Mouse (Mus musculus) small intestine, adult 2 months (tissue): ENCODE data around the gene Rit1. TPM values are rescaled to one million over a fixed set of nuclear protein-coding genes. Genes with fewer than 3 reads are reported as not detected.

Experiments used
- H3K27ac ChIP-seq: fragments of 200-500 bp; 2 replicates; pipeline ENCODE4 v1.5.1; 2012; ENCODE audit warnings: low read depth, low read length, control low read depth, inconsistent platforms; ENCODE audit not compliant: insufficient read depth
- H3K27me3 ChIP-seq: fragments of 200-500 bp; 2 replicates; pipeline ENCODE4 v1.6.1; 2012; ENCODE audit warnings: mild to moderate bottlenecking, moderate library complexity, low read length, inconsistent platforms; ENCODE audit not compliant: control insufficient read depth, insufficient read depth
- H3K36me3 ChIP-seq: fragments of 200-500 bp; 2 replicates; pipeline ENCODE4 v1.6.1; 2012; ENCODE audit warnings: mild to moderate bottlenecking, low read length, control low read depth, inconsistent platforms; ENCODE audit not compliant: control insufficient read depth, insufficient read depth
- H3K4me1 ChIP-seq: fragments of 200-500 bp; 2 replicates; pipeline ENCODE4 v1.6.1; 2012; ENCODE audit warnings: low read length, inconsistent platforms, mixed read lengths; ENCODE audit not compliant: control insufficient read depth, insufficient read depth, insufficient read length
- H3K4me3 ChIP-seq: fragments of 200-500 bp; 2 replicates; pipeline ENCODE4 v1.5.1; 2012; ENCODE audit warnings: low read depth, mild to moderate bottlenecking, control low read depth, inconsistent platforms, low read length, moderate library complexity
- CTCF ChIP-seq: fragments of 200-500 bp; IDR thresholded peaks from 2 replicates; pipeline ENCODE4 v1.5.1; 2012; ENCODE audit warnings: low read depth, mild to moderate bottlenecking, control low read depth, inconsistent platforms, low read length, moderate library complexity, mixed read lengths; ENCODE audit not compliant: insufficient replicate concordance, insufficient read length; ENCODE audit errors: extremely low read depth
- POLR2A ChIP-seq: fragments of 200-500 bp; IDR thresholded peaks from 2 replicates; pipeline ENCODE4 v1.6.1; 2012; ENCODE audit warnings: low read depth, mild to moderate bottlenecking, control low read depth, inconsistent platforms, low read length, moderate library complexity
- WGBS: fragments of 180-500 bp; shearing (Covaris S2); methylation state at CpG from one replicate; pipeline ENCODE4 v1.1.7; 2018; 5-methylcytosine and 5-hydroxymethylcytosine counted together
- polyA plus RNA-seq: library from polyadenylated mRNA; depleted of rRNA; stranded (reverse); fragments of >200 nt; gene quantifications from 2 replicates; pipeline ENCODE4 v1.2.3, GENCODE M21; 2012; rRNA removed

The Rit1 gene
- polyA plus RNA-seq = 13.2 and 21.5 TPM in 2 replicates

DNA sequence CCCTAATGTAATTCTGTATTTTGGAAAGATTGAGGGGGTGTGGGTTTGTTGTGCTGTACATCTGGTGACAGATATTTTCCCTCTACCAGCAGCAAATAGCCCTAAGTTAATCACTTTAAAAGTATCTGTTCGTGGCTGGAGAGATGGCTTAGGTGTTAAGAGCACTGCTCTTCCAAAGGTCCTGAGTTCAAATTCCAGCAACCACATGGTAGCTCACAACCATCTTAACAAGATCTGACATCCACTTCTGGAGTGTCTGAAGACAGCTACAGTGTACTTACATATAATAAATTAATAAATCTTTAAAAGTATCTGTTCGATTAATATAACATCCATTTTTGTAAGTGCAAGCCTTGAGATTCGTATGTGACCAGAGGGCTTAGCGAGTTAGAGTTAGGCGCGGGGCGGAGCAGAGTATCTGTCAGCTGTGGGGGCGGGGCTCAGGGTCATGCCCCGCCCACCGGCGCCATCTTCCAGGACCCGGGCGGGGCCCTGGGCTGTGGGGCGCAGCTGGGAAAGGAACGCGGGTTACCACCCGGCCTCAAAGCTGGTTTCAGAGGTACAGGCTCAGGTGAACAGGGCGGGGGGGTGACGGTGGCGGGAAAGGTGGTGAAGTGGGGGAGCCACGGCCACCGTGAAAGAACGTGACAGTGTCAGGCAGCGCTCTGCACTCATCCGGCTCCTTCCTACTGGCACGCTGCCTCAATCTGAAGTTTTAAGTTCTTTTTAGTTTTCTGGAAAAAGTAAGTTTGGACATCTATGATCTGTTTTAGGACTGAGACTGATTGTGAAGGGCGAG lies at the start of gene Rit1:
Gene Rit1 (plus strand): TSS at position 440 of the 799 bp plus-strand sequence.
- peak within 1 kb of the TSS; percentile 42 for H3K27ac ChIP-seq
- under 1% methylated on average over 27 of the region's 27 CpGs for WGBS
- H3K36me3 ChIP-seq = peaks cover 27% of the 10 kb centered on the region
- peaks cover 13% of the 10 kb centered on the region for H3K4me1 ChIP-seq
- no peak for TF ChIP-seq CTCF
- peak; percentile 81 for TF ChIP-seq POLR2A
- H3K27me3 ChIP-seq = no peaks in the 10 kb centered on the region
- H3K4me3 ChIP-seq = peak within 1 kb of the TSS; percentile 99

DNA sequence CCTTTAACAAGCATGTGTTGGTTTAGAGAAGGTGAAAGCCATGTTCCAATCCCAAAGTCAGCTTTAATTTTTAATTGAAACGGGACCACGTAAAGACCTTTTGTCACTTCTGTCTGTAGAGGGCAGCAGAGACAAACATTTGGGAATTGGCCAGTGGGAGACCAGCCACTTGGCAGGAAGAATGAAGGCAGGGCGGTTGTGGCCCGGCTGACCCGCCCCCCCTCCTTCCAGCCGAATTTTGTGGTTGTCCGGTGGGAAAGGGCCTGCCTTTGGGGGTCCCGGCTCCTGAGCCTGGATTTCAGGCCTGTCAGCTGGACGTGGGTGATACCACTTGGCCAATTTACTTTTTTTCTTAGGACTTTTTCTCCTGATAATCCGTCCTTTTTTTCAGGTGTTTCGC lies 39.2 kb upstream of the Rit1 start:
- Histone ChIP-seq H3K4me3 (peak overlapping the region; percentile 58), H3K4me1 (no peaks in the 10 kb centered on the region), H3K27me3 (no peaks in the 10 kb centered on the region), H3K36me3 (no peaks in the 10 kb centered on the region), H3K27ac (no peak overlapping the region)
- TF ChIP-seq POLR2A (no peak), CTCF (peak; percentile 61; the same call in 1 of the 2 replicates)
- WGBS = 5% methylated on average over 11 of the region's 11 CpGs

DNA sequence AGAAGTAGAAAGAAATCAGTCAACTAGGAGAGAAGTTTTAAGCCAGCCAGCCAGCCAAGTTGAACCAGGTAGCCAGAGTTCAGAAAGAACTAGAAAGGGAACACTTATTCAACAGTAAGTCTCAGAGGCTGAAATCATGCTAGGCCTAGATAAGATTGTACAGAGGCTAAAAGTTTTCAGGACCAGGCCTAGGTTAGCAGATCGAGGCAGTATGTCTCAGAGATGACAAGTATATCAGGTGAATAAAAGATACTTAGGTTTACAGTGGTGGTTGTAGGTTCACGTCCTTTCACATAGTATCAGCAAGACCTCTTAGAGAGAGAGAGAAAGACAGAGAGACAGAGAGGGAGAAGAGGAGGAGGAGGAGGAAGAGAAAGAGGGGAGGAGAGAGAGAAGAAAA lies 32.8 kb upstream of the Rit1 start:
- 44% methylated on average over 2 of the region's 2 CpGs for WGBS
- Histone ChIP-seq H3K4me3 (no peak overlapping the region), H3K4me1 (peaks cover 6% of the 10 kb centered on the region; the same call in 1 of the 2 replicates), H3K36me3 (peaks cover 8% of the 10 kb centered on the region), H3K27ac (peak overlapping the region; percentile 73), H3K27me3 (no peaks in the 10 kb centered on the region)
- TF ChIP-seq CTCF = no peak
- no peak for TF ChIP-seq POLR2A

DNA sequence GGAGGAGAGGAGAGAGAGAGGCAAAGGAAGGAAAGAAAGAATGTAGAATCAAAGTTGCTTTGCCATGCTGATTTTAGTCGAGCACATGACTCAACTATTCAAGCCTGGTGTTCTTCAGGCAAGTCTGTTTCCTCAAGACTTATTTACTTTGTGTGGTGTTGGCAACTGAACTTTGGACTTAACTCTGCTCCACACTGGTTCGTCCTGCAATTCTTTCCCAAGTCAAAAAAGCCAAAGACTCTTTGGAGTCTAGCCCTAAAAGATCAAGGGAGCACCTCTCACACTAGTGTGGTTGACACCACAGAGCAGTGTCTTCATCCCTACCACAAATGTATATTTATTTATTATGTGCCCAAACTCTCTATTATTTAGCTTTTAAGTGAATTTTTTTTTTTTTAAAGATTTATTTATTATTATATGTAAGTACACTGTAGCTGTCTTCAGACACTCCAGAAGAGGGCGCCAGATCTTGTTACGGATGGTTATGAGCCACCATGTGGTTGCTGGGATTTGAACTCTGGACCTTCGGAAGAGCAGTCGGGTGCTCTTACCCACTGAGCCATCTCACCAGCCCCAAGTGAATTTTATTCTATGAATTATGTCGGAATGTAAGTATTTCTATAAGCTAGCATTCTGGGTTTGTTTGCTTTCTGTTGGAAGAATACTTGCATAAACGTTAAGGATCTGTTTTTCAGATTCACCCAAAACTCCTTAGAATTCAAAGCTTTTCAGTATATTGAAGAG lies 32.2 kb upstream of the Rit1 start:
- WGBS = 21% methylated on average over 8 of the region's 8 CpGs
- Histone ChIP-seq H3K36me3 (peaks cover 13% of the 10 kb centered on the region), H3K4me1 (peaks cover 6% of the 10 kb centered on the region; the same call in 1 of the 2 replicates), H3K27ac (peak overlapping the region; percentile 73), H3K4me3 (no peak overlapping the region), H3K27me3 (no peaks in the 10 kb centered on the region)
- TF ChIP-seq CTCF (no peak), POLR2A (no peak)

DNA sequence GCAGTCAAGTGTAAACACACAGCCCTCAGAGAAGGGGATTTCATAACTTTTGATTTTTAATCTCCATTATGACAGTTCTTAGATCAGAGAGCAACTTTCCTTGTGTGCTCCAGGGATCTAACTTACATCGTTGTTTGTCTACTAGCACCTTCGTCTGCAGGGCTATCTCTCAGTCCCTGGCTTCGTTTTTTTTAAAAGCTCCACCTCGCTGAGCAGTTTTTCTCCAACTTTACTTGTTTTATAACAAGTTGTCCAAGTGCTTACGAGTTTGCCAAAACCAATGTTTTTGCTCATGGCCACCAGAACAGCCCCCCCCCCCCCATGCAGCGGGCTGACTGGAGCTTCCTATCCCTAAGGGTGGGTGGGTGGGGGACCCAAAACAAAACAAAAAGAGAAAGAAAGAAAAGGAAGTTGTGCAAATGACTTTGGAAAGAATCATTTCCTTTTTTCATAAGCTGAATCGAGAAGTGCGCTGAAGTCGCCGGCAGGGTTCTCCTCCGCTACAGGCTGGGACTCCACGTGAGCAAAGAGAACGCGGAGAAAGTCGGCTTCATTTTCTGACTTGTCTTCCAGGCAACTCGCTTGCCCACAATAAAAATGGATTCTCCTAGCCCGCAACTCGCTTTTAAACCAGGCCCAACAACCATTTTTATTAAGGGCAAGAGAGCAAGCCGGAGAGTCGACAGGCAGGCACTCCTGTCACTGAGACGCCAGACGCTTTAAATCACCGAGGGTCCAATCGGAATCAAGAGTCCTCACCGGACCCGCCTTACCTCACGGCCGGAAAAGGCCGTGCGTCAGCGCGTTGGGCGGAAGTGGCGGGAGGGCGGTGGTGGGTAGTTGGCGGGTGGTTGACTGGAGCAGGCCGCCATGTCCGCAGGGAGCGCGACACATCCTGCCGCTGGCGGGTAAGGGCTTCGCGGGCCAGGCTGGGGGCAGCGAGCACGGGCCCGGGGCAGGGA lies 31.4 kb upstream of the Rit1 start, which contains the start of gene Khdc4:
Gene Khdc4 (plus strand): TSS at position 824 of the 962 bp plus-strand sequence.
- Histone ChIP-seq H3K27ac (peak within 1 kb of the TSS; percentile 92), H3K27me3 (no peaks in the 10 kb centered on the region), H3K4me1 (peaks cover 6% of the 10 kb centered on the region; the same call in 1 of the 2 replicates), H3K36me3 (peaks cover 20% of the 10 kb centered on the region), H3K4me3 (peak within 1 kb of the TSS; percentile 89)
- TF ChIP-seq CTCF (no peak), POLR2A (peak; percentile 88)
- WGBS = under 1% methylated on average over 47 of the region's 47 CpGs

DNA sequence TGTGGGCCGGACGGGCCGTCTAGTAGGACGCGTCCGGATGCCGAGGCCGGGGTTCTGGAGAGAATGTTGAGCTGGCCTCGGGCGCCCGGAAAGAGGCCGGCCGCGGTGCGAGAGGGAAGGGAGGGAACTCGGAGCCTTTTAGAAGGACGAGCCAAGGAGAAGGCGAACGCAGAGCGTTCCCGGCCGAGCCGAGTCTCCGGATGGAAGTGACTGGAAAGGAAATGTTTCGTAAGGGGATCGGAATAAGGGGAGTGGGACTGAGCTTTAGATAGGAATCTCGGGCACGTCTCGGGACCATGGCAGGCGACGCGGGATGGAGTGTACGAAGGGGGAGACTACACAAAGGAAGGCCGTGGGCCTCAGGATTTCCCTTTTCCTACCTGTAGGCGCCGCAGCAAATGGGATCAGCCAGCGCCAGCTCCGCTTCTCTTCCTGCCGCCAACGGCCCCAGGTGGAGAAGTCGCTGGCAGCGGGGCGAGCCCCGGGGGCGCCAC lies 30.6 kb upstream of the Rit1 start:
- WGBS = under 1% methylated on average over 45 of the region's 45 CpGs
- TF ChIP-seq POLR2A = no peak
- peak; percentile 26; the same call in 1 of the 2 replicates for TF ChIP-seq CTCF
- peaks cover 27% of the 10 kb centered on the region for H3K36me3 ChIP-seq
- peak overlapping the region; percentile 89 for H3K4me3 ChIP-seq
- peak overlapping the region; percentile 92 for H3K27ac ChIP-seq
- peaks cover 6% of the 10 kb centered on the region; the same call in 1 of the 2 replicates for H3K4me1 ChIP-seq
- H3K27me3 ChIP-seq = no peaks in the 10 kb centered on the region
